Mouse (Mus musculus) midbrain, embryonic 10.5 days (tissue): ENCODE data around the gene Zgrf1. TPM values are rescaled to one million over a fixed set of nuclear protein-coding genes. Genes with fewer than 3 reads are reported as not detected.

Experiments
- DNase-seq: peaks from one replicate; pipeline ENCODE4 v3.0.0-alpha.2; 2017; ENCODE audit warnings: low spot score
- H3K27ac ChIP-seq: fragments of 300-500 bp; sonication (generic); replicated peaks from 2 replicates; pipeline ENCODE4 v1.5.1; 2016; ENCODE audit warnings: mild to moderate bottlenecking
- H3K27me3 ChIP-seq: fragments of 300-500 bp; sonication (generic); 2 replicates; pipeline ENCODE4 v1.6.1; 2016; ENCODE audit warnings: low read depth, mild to moderate bottlenecking; ENCODE audit not compliant: poor library complexity, severe bottlenecking
- H3K36me3 ChIP-seq: fragments of 300-500 bp; sonication (generic); 2 replicates; pipeline ENCODE4 v1.6.1; 2016; ENCODE audit warnings: mild to moderate bottlenecking, moderate library complexity
- H3K4me1 ChIP-seq: fragments of 300-500 bp; sonication (generic); 2 replicates; pipeline ENCODE4 v1.6.1; 2016
- H3K4me3 ChIP-seq: fragments of 300-500 bp; sonication (generic); 2 replicates; pipeline ENCODE4 v1.5.1; 2016; ENCODE audit warnings: mild to moderate bottlenecking, moderate library complexity
- H3K9me3 ChIP-seq: fragments of 300-500 bp; sonication (generic); replicated peaks from 2 replicates; pipeline ENCODE4 v1.6.1; 2016; ENCODE audit warnings: mild to moderate bottlenecking
- WGBS: fragments of 180-500 bp; shearing (Covaris S2); methylation state at CpG from one replicate; pipeline ENCODE4 v1.1.7; 2016; 5-methylcytosine and 5-hydroxymethylcytosine counted together
- microRNA counts: library from miRNA; unstranded; fragments of <30 nt; microRNA quantifications from one replicate; lab custom pipeline; 2017
- microRNA-seq: library from miRNA; unstranded; fragments of <30 nt; microRNA quantifications from one replicate; pipeline ENCODE4, GENCODE M21; 2017
- polyA plus RNA-seq: library from polyadenylated mRNA; unstranded; fragments of >200 nt; fragmentation: Nextera tagmentation; extraction: Ambion mirVana; gene quantifications from 2 replicates; pipeline ENCODE4 v1.2.1, GENCODE M21; 2016

Gene Zgrf1
- polyA plus RNA-seq, 1 experiment from 2014 or later = 20.9 TPM

- H3K9me3 ChIP-seq = no peaks in the 10 kb centered on the region
- H3K36me3 ChIP-seq = no peaks in the 10 kb centered on the region
- H3K4me1 ChIP-seq = peaks cover 26% of the 10 kb centered on the region
- H3K4me3 ChIP-seq = no peak overlapping the region
- whole genome bisulfite sequencing = 54% methylated on average over 22 of the region's 22 CpGs
- H3K27me3 ChIP-seq = peaks cover 86% of the 10 kb centered on the region
- peak overlapping the region; percentile 42; the same call in 1 of the 2 replicates for H3K27ac ChIP-seq
- no peak for DNase-seq
Observed at GRCm38 (mm10) chr3:127661646-127662531, 108.6 kb downstream of the Zgrf1 start.

MicroRNAs encoded within 50 kb of the gene (microRNA counts, 519-probe panel; counts per million panel counts)
- microRNA mmu-miR-302a (lab: Ali Mortazavi, UCI) (6,475 counts per million, percentile 61 among the panel's probes with 10 or more counts), microRNA mmu-miR-302b (lab: Ali Mortazavi, UCI) (not detected), microRNA mmu-miR-302c (lab: Ali Mortazavi, UCI) (not detected), microRNA mmu-miR-302d (lab: Ali Mortazavi, UCI) (7,668 counts per million, percentile 79 among the panel's probes with 10 or more counts), microRNA mmu-miR-367 (lab: Ali Mortazavi, UCI) (5,391 counts per million, percentile 37 among the panel's probes with 10 or more counts)

Small RNA genes lying within 50 kb of the gene (microRNA-seq; reads per million reads assigned to microRNA genes)
- gene Mir302a = 14,617 reads per million, percentile 97 among the genes with 10 or more reads in this experiment
- 9,540 reads per million, percentile 94 among the genes with 10 or more reads in this experiment for gene Mir302b
- gene Mir302c = 1,527 reads per million, percentile 80 among the genes with 10 or more reads in this experiment
- gene Mir302d = 11,130 reads per million, percentile 96 among the genes with 10 or more reads in this experiment
- 7.5 reads per million, percentile 18 among the genes with 10 or more reads in this experiment for gene Mir367

Other genes with a start within 250 kb of the Zgrf1 start
- gene Ank2, start 54.1 kb upstream of the Zgrf1 start, polyA plus RNA-seq = 40.4 and 60.8 TPM in 2 replicates
- 80.5 and 86.2 TPM in 2 replicates for gene Larp7, start 140 bp upstream of the Zgrf1 start, polyA plus RNA-seq
- 26.5 and 47.5 TPM in 2 replicates for gene Neurog2, start 79.6 kb downstream of the Zgrf1 start, polyA plus RNA-seq
- 0.95 and 0.98 TPM in 2 replicates for gene Alpk1, start 227.0 kb downstream of the Zgrf1 start, polyA plus RNA-seq
- 2.1 and 3.0 TPM in 2 replicates for gene Tifa, start 236.3 kb downstream of the Zgrf1 start, polyA plus RNA-seq